Mouse (Mus musculus) c-Kit-negative CD71-positive TER-119-positive erythroid progenitor cells, embryonic 14.5 days (primary cell): Measurements from ENCODE around the gene Agap1.
A peak's percentile ranks its signal among the peaks of the same experiment; 100 is the strongest.
"Not testable (repeated sequence)": the region's sequence is repeated elsewhere in the genome, so short reads cannot be mapped to it uniquely, and the experiment has no call there.

Source experiments
- DNase-seq: peaks from one replicate; pipeline ENCODE4 v3.0.0-alpha.2; 2013; ENCODE audit warnings: low read depth, low spot score

The Agap1 gene

GRCm38 (mm10) chr1:89501346-89501745, 46.7 kb downstream of the Agap1 start:
- no peak for DNase-seq

GRCm38 (mm10) chr1:89501891-89502290, 47.3 kb downstream of the Agap1 start:
- not testable (repeated sequence) for DNase-seq

- DNase-seq = no peak
These were observed 54.6 kb downstream of the Agap1 start for GRCm38 (mm10) chr1:89509196-89509595.

- DNase-seq = no peak
These were observed 55.2 kb downstream of the Agap1 start for GRCm38 (mm10) chr1:89509763-89510340.

GRCm38 (mm10) chr1:89510731-89511130, 56.1 kb downstream of the Agap1 start:
- DNase-seq = no peak

- DNase-seq = no peak
These were observed 59.1 kb downstream of the Agap1 start for GRCm38 (mm10) chr1:89513616-89514283.

- no peak for DNase-seq
These were observed 61.4 kb downstream of the Agap1 start for GRCm38 (mm10) chr1:89515808-89516560.

- DNase-seq = no peak
These were observed 63.2 kb downstream of the Agap1 start for GRCm38 (mm10) chr1:89517817-89518216.

GRCm38 (mm10) chr1:89519914-89520643, 65.5 kb downstream of the Agap1 start:
- no peak for DNase-seq

GRCm38 (mm10) chr1:89521406-89521805, 66.8 kb downstream of the Agap1 start:
- DNase-seq = no peak

- DNase-seq = no peak
These were observed 67.4 kb downstream of the Agap1 start for GRCm38 (mm10) chr1:89521935-89522535.

GRCm38 (mm10) chr1:89524369-89524768, 69.8 kb downstream of the Agap1 start:
- peak; percentile 27 for DNase-seq

- no peak for DNase-seq
These were observed 70.4 kb downstream of the Agap1 start for GRCm38 (mm10) chr1:89524998-89525397.

GRCm38 (mm10) chr1:89525825-89526224, 71.2 kb downstream of the Agap1 start:
- DNase-seq = no peak

- DNase-seq = no peak
These were observed 74.2 kb downstream of the Agap1 start for GRCm38 (mm10) chr1:89528671-89529276.

GRCm38 (mm10) chr1:89533702-89534101, 79.1 kb downstream of the Agap1 start:
- no peak for DNase-seq

GRCm38 (mm10) chr1:89535206-89535605, 80.6 kb downstream of the Agap1 start:
- no peak for DNase-seq

GRCm38 (mm10) chr1:89538163-89538946, 83.7 kb downstream of the Agap1 start:
- DNase-seq = no peak

GRCm38 (mm10) chr1:89539127-89539526, 84.5 kb downstream of the Agap1 start:
- DNase-seq = no peak

GRCm38 (mm10) chr1:89541151-89541550, 86.5 kb downstream of the Agap1 start:
- no peak for DNase-seq
